Mouse (Mus musculus): ENCODE measurements around the gene Cd248. TPM values are rescaled to one million over a fixed set of nuclear protein-coding genes. Genes with fewer than 3 reads are reported as not detected.
A peak's percentile ranks its signal among the peaks of the same experiment; 100 is the strongest.

The Cd248 gene
- polyA plus RNA-seq, 1 experiment from 2014 or later = not detected

- WGBS (ENCODE audit: missing documents) = 90% methylated on average over 5 of the region's 5 CpGs
- H3K4me3 ChIP-seq (ENCODE audit: inconsistent target) = no peak overlapping the region
- no peaks in the 10 kb centered on the region for H3K79me2 ChIP-seq (ENCODE audit: inconsistent target)
- H3K27ac ChIP-seq = no peak overlapping the region
- H3K36me3 ChIP-seq (ENCODE audit: inconsistent target) = no peaks in the 10 kb centered on the region
These were observed 7.2 kb upstream of the Cd248 start for GRCm38 (mm10) chr19:5060365-5061330.

- Histone ChIP-seq H3K4me3 (ENCODE audit: inconsistent target) (no peak overlapping the region), H3K79me2 (ENCODE audit: inconsistent target) (no peaks in the 10 kb centered on the region), H3K27ac (no peak overlapping the region), H3K36me3 (ENCODE audit: inconsistent target) (no peaks in the 10 kb centered on the region)
- WGBS (ENCODE audit: missing documents) = 86% methylated on average over 5 of the region's 5 CpGs
These were observed 5.8 kb upstream of the Cd248 start for GRCm38 (mm10) chr19:5062041-5062440.

GRCm38 (mm10) chr19:5062446-5062845 is 5.4 kb upstream of the Cd248 start:
- no peaks in the 10 kb centered on the region for H3K36me3 ChIP-seq (ENCODE audit: inconsistent target)
- H3K27ac ChIP-seq = no peak overlapping the region
- 97% methylated on average over 6 of the region's 6 CpGs for WGBS (ENCODE audit: missing documents)
- H3K79me2 ChIP-seq (ENCODE audit: inconsistent target) = no peaks in the 10 kb centered on the region
- no peak overlapping the region for H3K4me3 ChIP-seq (ENCODE audit: inconsistent target)

- Histone ChIP-seq H3K4me3 (ENCODE audit: inconsistent target) (no peak overlapping the region), H3K36me3 (ENCODE audit: inconsistent target) (no peaks in the 10 kb centered on the region), H3K79me2 (ENCODE audit: inconsistent target) (no peaks in the 10 kb centered on the region), H3K27ac (no peak overlapping the region)
- 71% methylated on average over 7 of the region's 7 CpGs for WGBS (ENCODE audit: missing documents)
These were observed 2.8 kb upstream of the Cd248 start for GRCm38 (mm10) chr19:5065104-5065503.

- no peak overlapping the region for H3K27ac ChIP-seq
- no peak overlapping the region for H3K4me3 ChIP-seq (ENCODE audit: inconsistent target)
These were observed 658 bp upstream of the Cd248 start for GRCm38 (mm10) chr19:5067040-5067799.

GRCm38 (mm10) chr19:5068570-5069234 is 824 bp downstream of the Cd248 start:
- H3K79me2 ChIP-seq (ENCODE audit: inconsistent target) = no peaks in the 10 kb centered on the region
- whole genome bisulfite sequencing (ENCODE audit: missing documents) = 62% methylated on average over 21 of the region's 21 CpGs
- no peak overlapping the region for H3K27ac ChIP-seq
- no peaks in the 10 kb centered on the region for H3K36me3 ChIP-seq (ENCODE audit: inconsistent target)
- H3K4me3 ChIP-seq (ENCODE audit: inconsistent target) = no peak overlapping the region

More at GRCm38 (mm10) chr19:5067040-5067799, 658 bp upstream of the Cd248 start:
- Histone ChIP-seq H3K79me2 (ENCODE audit: inconsistent target) (no peaks in the 10 kb centered on the region), H3K36me3 (ENCODE audit: inconsistent target) (no peaks in the 10 kb centered on the region)
- WGBS (ENCODE audit: missing documents) = 15% methylated on average over 15 of the region's 15 CpGs

- no peaks in the 10 kb centered on the region for H3K36me3 ChIP-seq (ENCODE audit: inconsistent target)
- H3K4me3 ChIP-seq (ENCODE audit: inconsistent target) = no peak overlapping the region
- no peaks in the 10 kb centered on the region for H3K79me2 ChIP-seq (ENCODE audit: inconsistent target)
- H3K27ac ChIP-seq = no peak overlapping the region
- WGBS (ENCODE audit: missing documents) = 85% methylated on average over 5 of the region's 5 CpGs
These were observed 1.6 kb downstream of the Cd248 start for GRCm38 (mm10) chr19:5069486-5069885.

- WGBS (ENCODE audit: missing documents) = 93% methylated on average over 7 of the region's 7 CpGs
- no peak overlapping the region for H3K27ac ChIP-seq
- H3K79me2 ChIP-seq (ENCODE audit: inconsistent target) = no peaks in the 10 kb centered on the region
- no peak overlapping the region for H3K4me3 ChIP-seq (ENCODE audit: inconsistent target)
- H3K36me3 ChIP-seq (ENCODE audit: inconsistent target) = no peaks in the 10 kb centered on the region
These were observed 2.1 kb downstream of the Cd248 start for GRCm38 (mm10) chr19:5069978-5070377.

GRCm38 (mm10) chr19:5071077-5071476 is 3.2 kb downstream of the Cd248 start:
- no peaks in the 10 kb centered on the region for H3K79me2 ChIP-seq (ENCODE audit: inconsistent target)
- H3K4me3 ChIP-seq (ENCODE audit: inconsistent target) = no peak overlapping the region
- no peaks in the 10 kb centered on the region for H3K36me3 ChIP-seq (ENCODE audit: inconsistent target)
- 73% methylated on average over 11 of the region's 11 CpGs for WGBS (ENCODE audit: missing documents)
- H3K27ac ChIP-seq = no peak overlapping the region

GRCm38 (mm10) chr19:5071545-5072369 is 3.9 kb downstream of the Cd248 start:
- no peak overlapping the region for H3K27ac ChIP-seq
- WGBS (ENCODE audit: missing documents) = 12% methylated on average over 40 of the region's 40 CpGs
- H3K79me2 ChIP-seq (ENCODE audit: inconsistent target) = no peaks in the 10 kb centered on the region

GRCm38 (mm10) chr19:5072389-5073019 is 4.6 kb downstream of the Cd248 start:
- 12% methylated on average over 20 of the region's 20 CpGs for WGBS (ENCODE audit: missing documents)
- H3K79me2 ChIP-seq (ENCODE audit: inconsistent target) = no peaks in the 10 kb centered on the region
- H3K36me3 ChIP-seq (ENCODE audit: inconsistent target) = no peaks in the 10 kb centered on the region
- H3K27ac ChIP-seq = no peak overlapping the region
- H3K4me3 ChIP-seq (ENCODE audit: inconsistent target) = peak overlapping the region; percentile 32

More at GRCm38 (mm10) chr19:5071545-5072369, 3.9 kb downstream of the Cd248 start:
- no peaks in the 10 kb centered on the region for H3K36me3 ChIP-seq (ENCODE audit: inconsistent target)
- peak overlapping the region; percentile 32 for H3K4me3 ChIP-seq (ENCODE audit: inconsistent target)

- H3K27ac ChIP-seq = no peak overlapping the region
- H3K4me3 ChIP-seq (ENCODE audit: inconsistent target) = peak overlapping the region; percentile 32
- H3K79me2 ChIP-seq (ENCODE audit: inconsistent target) = no peaks in the 10 kb centered on the region
- 1% methylated on average over 15 of the region's 15 CpGs for WGBS (ENCODE audit: missing documents)
- no peaks in the 10 kb centered on the region for H3K36me3 ChIP-seq (ENCODE audit: inconsistent target)
These were observed 5.2 kb downstream of the Cd248 start for GRCm38 (mm10) chr19:5073028-5073427.

GRCm38 (mm10) chr19:5073518-5073917 is 5.6 kb downstream of the Cd248 start:
- Histone ChIP-seq H3K36me3 (ENCODE audit: inconsistent target) (no peaks in the 10 kb centered on the region), H3K79me2 (ENCODE audit: inconsistent target) (no peaks in the 10 kb centered on the region), H3K4me3 (ENCODE audit: inconsistent target) (no peak overlapping the region), H3K27ac (no peak overlapping the region)
- WGBS (ENCODE audit: missing documents) = 40% methylated on average over 5 of the region's 5 CpGs
